Mouse (Mus musculus): ENCODE measurements around the gene Crygb. TPM values are rescaled to one million over a fixed set of nuclear protein-coding genes. Genes with fewer than 3 reads are reported as not detected.

The Crygb gene
- not detected for total RNA-seq (2021)
- long read RNA-seq, experiment 1 = 0 reads
- long read RNA-seq, experiment 2 = 0 reads

- no peak for DNase-seq
Observed at GRCm38 (mm10) chr1:65082188-65082587, at the start of gene Crygb. Crygb (minus strand) TSS chr1:65082288.

- no peak for DNase-seq
Observed at GRCm38 (mm10) chr1:65131671-65132070, 49.6 kb upstream of the Crygb start.

DNA sequence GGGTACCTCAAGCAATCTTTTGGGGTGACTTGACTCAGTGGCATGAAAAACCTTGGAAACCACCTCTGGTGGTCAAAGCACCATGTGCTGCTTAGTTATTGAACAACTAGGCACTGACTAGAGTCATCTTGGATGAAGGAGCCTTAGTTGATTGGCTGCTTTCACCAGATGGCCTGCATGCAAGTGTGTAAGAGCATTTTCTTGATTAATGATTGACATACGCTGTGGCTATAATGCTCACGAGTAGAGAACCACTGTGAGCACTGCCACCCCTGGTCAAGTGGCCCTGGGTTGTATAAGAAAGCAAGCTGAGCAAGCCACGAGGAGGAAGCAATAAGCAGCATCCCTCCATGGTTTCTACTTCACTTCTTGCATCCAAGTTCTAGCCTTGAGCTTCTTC is 48.1 kb upstream of the Crygb start:
- no peak for DNase-seq

GRCm38 (mm10) chr1:65129634-65130180 is 47.6 kb upstream of the Crygb start:
- DNase-seq = no peak

GRCm38 (mm10) chr1:65122574-65123372 is 40.7 kb upstream of the Crygb start, which contains the start of gene D630023F18Rik:
D630023F18Rik (minus strand) TSS chr1:65123214.
- DNase-seq = no peak

DNA sequence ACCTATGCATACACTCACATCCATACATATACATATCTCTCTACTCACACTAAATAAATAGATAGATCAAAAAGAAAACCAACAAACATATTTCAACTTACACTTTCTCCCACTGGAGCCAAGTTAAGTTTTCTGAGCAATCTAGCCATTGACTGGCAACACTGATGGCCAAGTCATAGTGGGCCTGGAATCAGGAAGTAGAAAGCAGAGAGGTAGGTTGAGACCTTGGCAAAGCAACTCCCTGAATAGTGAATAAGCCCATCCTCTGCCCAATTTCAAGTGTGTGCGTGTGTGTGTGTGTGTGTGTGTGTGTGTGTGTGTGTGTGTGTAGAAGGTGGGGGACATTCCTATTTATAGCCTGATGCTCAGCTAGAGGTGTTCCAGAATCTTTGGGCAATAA is 37.4 kb upstream of the Crygb start, which contains the start of gene Gm28845:
Gene Gm28845, minus strand, starts transcription at position 121 of the 400 bp plus-strand sequence.
- no peak for DNase-seq

GRCm38 (mm10) chr1:65118150-65118913 is 36.2 kb upstream of the Crygb start:
- DNase-seq = no peak

- no peak for DNase-seq
Observed at GRCm38 (mm10) chr1:65113536-65114172, 31.6 kb upstream of the Crygb start.

DNA sequence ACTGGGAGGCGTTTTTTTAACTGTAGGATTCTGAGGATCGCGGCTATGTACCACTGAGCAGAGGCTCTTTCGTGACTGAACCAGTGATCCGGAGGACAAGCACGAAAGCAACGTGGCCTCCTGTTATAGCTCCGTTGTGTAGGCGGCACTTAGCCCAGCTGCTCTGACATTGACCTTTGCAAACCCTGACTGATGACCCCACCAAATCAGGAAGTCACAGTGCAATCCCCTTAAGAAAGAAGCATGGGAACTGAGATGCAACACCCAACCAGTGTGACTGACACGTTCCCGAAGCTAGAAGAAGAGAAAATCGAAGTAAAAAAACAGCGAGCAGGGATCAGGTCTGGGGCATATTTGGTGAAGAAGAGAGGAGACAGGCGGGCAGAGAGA is 30.7 kb upstream of the Crygb start:
- DNase-seq = peak; percentile 11

GRCm38 (mm10) chr1:65112031-65112806 is 30.1 kb upstream of the Crygb start:
- peak; percentile 24 for DNase-seq

- no peak for DNase-seq
Observed at GRCm38 (mm10) chr1:65109756-65110435, 27.8 kb upstream of the Crygb start.

- DNase-seq = no peak
Observed at GRCm38 (mm10) chr1:65109196-65109595, 27.1 kb upstream of the Crygb start.

DNA sequence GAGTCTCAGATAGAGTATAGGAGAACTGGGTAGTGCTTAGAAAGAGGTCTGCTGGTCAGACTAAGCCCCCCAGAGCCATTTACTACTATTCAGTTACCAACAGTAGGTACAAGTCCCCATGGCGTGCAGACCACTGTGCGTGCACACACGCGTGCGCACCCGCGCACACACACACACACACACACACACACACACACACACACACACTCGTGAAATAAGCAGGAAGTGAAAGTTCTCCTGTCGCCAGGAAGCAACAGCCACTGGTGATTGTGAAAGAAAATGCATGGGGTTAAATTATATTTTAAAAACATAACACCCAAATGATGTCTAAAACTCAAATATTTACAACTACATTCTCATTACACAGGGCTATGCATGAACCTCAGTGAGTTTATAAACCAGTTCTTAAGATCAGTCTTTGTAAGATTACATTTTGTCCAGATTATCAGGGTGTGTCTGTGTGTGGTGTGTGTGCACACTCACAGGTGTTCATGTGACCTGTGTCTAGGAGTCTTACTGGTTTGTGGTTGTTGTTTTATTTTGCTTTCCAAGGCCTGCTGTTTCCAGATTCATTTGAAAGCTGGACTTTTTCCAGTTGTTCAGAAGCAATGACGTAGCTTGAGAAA is 25.7 kb upstream of the Crygb start:
- no peak for DNase-seq

DNA sequence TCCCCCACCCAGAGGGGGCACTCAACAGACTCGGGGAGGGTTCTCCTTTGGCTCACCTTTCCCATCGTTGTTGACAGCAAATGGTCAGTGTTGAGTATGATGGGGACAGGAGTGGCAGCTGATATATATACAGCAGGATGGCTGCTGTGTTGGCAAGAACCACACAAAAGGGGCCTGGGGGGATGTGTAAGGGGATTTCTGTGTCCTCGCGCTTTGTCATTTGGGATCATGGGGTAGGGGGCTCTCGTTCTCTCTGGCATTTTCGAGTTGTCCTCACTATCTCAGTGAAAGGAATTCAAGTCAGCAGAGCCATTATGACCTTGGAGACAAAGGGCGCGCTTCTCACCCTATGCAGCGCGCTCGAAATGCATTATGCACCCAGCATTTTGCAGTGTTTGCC is 21.2 kb upstream of the Crygb start, which contains the start of gene Cryga:
Gene Cryga, minus strand, starts transcription at position 101 of the 400 bp plus-strand sequence.
- no peak for DNase-seq

- no peak for DNase-seq
Observed at GRCm38 (mm10) chr1:65096953-65097352, 14.9 kb upstream of the Crygb start.

- DNase-seq = no peak
Observed at GRCm38 (mm10) chr1:65091566-65091965, 9.5 kb upstream of the Crygb start.

GRCm38 (mm10) chr1:65090370-65090769 is 8.3 kb upstream of the Crygb start:
- DNase-seq = peak; percentile 17

DNA sequence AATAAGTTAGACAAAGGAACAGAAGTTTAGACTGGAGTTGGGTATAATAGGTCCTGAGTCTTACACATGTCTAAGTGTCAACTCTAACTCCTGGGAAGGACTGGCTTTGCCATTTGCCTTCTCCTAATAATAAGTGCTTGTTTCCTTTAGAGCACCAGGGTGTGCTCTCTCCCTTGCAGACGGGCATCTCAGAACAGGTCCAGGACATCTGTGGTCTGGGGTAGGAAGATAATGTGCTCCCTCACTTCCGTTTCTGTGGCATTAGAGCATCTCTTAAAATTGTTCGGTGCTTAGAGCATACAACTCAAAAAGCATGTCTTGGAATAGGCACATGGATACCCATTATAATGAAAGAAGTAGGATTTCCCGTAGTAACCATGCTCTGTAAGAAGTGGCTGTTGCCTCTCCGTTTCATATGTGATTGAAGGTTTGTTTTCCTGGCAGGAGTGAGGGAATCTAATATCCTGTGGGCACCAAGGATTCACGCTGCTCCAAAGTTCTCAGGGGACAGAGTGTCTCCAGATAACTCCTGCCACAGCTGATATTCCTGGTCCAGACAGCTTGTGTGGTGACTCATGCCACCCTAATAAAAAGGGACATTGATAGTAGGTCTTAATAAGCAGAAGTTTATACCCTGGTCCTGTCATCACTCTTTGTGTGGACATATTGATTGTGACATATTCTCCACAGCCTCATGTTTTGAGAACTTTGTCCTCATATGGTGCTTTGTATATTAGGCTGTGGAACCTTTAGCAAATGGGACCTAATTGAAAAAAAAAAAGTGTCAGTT is 6.7 kb upstream of the Crygb start:
- peak; percentile 33 for DNase-seq

DNA sequence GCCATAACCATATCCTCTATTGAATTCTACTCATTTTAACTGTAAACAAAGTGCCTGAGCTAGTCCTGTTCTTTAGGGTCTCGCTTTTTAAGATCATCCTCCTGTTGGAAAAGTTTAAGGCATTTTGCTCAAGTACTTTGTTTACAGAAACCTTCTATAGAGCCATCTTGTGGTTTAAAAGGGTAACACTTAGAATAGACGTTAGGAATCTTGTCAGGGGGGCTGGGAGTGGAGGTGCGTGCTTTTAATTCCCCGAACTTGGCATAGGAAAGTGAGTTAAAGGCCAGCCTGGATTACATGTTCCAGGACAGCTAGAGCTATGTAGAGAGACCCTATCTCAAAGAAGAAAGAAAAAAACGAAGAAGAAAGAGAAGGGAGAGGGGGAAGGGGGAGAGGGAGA is 6.5 kb downstream of the Crygb start:
- no peak for DNase-seq

GRCm38 (mm10) chr1:65073589-65073988 is 8.5 kb downstream of the Crygb start, which contains the start of gene Crygc:
Crygc (minus strand) TSS chr1:65073689.
- DNase-seq = no peak
